Mouse (Mus musculus): Measurements from ENCODE around the gene Cd69.

GRCm38 (mm10) chr6:129225078-129225477 lies 50.2 kb downstream of the Cd69 start:
- TF ChIP-seq CTCF (IDR thresholded peaks at IDR 0.05; ENCODE audit: low read depth) (no peak), EP300 (IDR thresholded peaks at IDR 0.05; ENCODE audit: low read depth) (no peak)
